Mouse (Mus musculus) G1E (cell line): Measurements from ENCODE around the gene F5. TPM values are rescaled to one million over a fixed set of nuclear protein-coding genes. Genes with fewer than 3 reads are reported as not detected.
A peak's percentile ranks its signal among the peaks of the same experiment; 100 is the strongest.

ENCODE experiments used
- ATAC-seq: 2 replicates; pipeline ENCODE4 v1.8.0; 2016; ENCODE audit warnings: mild to moderate bottlenecking; ENCODE audit not compliant: insufficient number of reproducible peaks, poor library complexity, low FRiP score, severe bottlenecking; ENCODE audit errors: extremely low read depth
- DNase-seq: peaks from one replicate; pipeline ENCODE4 v3.0.0; 2012; ENCODE audit warnings: low spot score
- H3K27me3 ChIP-seq: 2 replicates; pipeline ENCODE4 v1.6.1; 2012; ENCODE audit warnings: mild to moderate bottlenecking, low read length, inconsistent platforms; ENCODE audit not compliant: insufficient read depth
- H3K36me3 ChIP-seq: replicated peaks from 2 replicates; pipeline ENCODE3; 2012; ENCODE audit warnings: mild to moderate bottlenecking, inconsistent platforms
- H3K4me1 ChIP-seq: 2 replicates; pipeline ENCODE4 v1.6.1; 2012; ENCODE audit warnings: low read depth, low read length, inconsistent platforms, mixed read lengths; ENCODE audit not compliant: insufficient read depth
- H3K4me3 ChIP-seq: 2 replicates; pipeline ENCODE4 v1.5.1; 2012; ENCODE audit warnings: low read depth, mild to moderate bottlenecking, inconsistent platforms, low read length, moderate library complexity, mixed read lengths
- H3K9me3 ChIP-seq: replicated peaks from 2 replicates; pipeline ENCODE4 v1.6.1; 2012; ENCODE audit warnings: inconsistent platforms
- CTCF ChIP-seq: IDR thresholded peaks from 2 replicates; pipeline ENCODE4 v1.5.1; 2012; ENCODE audit warnings: low read depth, low read length, inconsistent platforms, mixed read lengths
- GATA1 ChIP-seq: IDR thresholded peaks from 2 replicates; pipeline ENCODE4 v1.6.1; 2012; ENCODE audit warnings: borderline replicate concordance, low read length, inconsistent platforms, mixed read lengths
- GATA2 ChIP-seq: IDR thresholded peaks from 2 replicates; pipeline ENCODE4 v1.6.1; 2012; ENCODE audit warnings: low read depth, low read length, inconsistent platforms, borderline replicate concordance
- POLR2AphosphoS5 ChIP-seq: IDR thresholded peaks from 2 replicates; pipeline ENCODE4 v1.6.1; 2012; ENCODE audit warnings: low read depth, low read length, inconsistent platforms; ENCODE audit not compliant: insufficient replicate concordance
- TAL1 ChIP-seq: conservative IDR thresholded peaks from 2 replicates; pipeline ENCODE4 v1.6.1; 2012; ENCODE audit warnings: low read depth, low read length, inconsistent platforms, mixed read lengths
- polyA plus RNA-seq: library from polyadenylated mRNA; stranded (reverse); fragments of >175 nt; gene quantifications from 2 replicates; pipeline ENCODE4 v1.2.3, GENCODE M21; 2012
- total RNA-seq, 2 experiments: library from RNA; stranded (forward) in 1 of 2; stranded (reverse) in 1 of 2; fragments of 200-1000 nt in 1 of 2; fragments of >200 nt in 1 of 2; fragmentation: Nextera tagmentation in 1 of 2; gene quantifications; 2 replicates each; pipeline ENCODE4 v1.2.3; 2014 to 2017

Gene F5
- total and polyA plus RNA-seq, 3 experiments = 0.01 to 0.05 TPM; not detected in 1

GRCm38 (mm10) chr1:164135360-164135759 lies 16.3 kb upstream of the F5 start:
- TF ChIP-seq TAL1 (no peak), POLR2AphosphoS5 (no peak), GATA1 (no peak), CTCF (no peak), GATA2 (no peak)
- H3K9me3 ChIP-seq = no peaks in the 10 kb centered on the region
- no peaks in the 10 kb centered on the region for H3K36me3 ChIP-seq
- peaks cover 3% of the 10 kb centered on the region for H3K27me3 ChIP-seq
- no peak overlapping the region for H3K4me3 ChIP-seq
- ATAC-seq (no peak), DNase-seq (no peak)
- no peaks in the 10 kb centered on the region for H3K4me1 ChIP-seq

DNA sequence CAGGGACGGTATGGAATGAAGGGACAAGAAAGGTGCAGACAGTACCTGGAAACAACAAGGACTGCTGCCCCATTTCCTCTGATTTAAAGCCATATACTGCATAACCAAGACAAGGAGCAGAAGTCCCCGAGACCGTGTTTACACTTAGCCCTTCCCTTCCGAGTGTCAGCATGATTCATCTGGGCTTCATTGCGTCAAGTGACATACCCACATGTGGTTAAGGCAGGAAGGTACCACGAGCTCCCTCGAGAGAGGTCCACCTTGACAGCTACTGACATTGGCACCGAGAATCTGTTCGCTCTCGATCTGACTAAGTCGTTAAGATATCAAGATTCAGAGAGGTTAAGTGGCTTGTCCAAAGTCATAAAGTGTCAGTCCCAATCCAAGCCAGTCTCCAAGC lies 15.7 kb upstream of the F5 start:
- H3K27me3 ChIP-seq = peaks cover 3% of the 10 kb centered on the region
- TF ChIP-seq TAL1 (no peak), POLR2AphosphoS5 (no peak), CTCF (no peak), GATA1 (no peak), GATA2 (no peak)
- H3K4me1 ChIP-seq = no peaks in the 10 kb centered on the region
- no peaks in the 10 kb centered on the region for H3K36me3 ChIP-seq
- DNase-seq (no peak), ATAC-seq (no peak)
- no peak overlapping the region for H3K4me3 ChIP-seq
- H3K9me3 ChIP-seq = no peaks in the 10 kb centered on the region

- Histone ChIP-seq H3K9me3 (no peaks in the 10 kb centered on the region), H3K27me3 (peaks cover 3% of the 10 kb centered on the region), H3K36me3 (no peaks in the 10 kb centered on the region), H3K4me1 (no peaks in the 10 kb centered on the region), H3K4me3 (no peak overlapping the region)
- ATAC-seq (no peak), DNase-seq (no peak)
- TF ChIP-seq CTCF = no peak
- no peak for TF ChIP-seq TAL1
These were observed 15.0 kb upstream of the F5 start for GRCm38 (mm10) chr1:164136636-164137035.

GRCm38 (mm10) chr1:164138365-164139130 lies 13.1 kb upstream of the F5 start:
- Histone ChIP-seq H3K27me3 (peaks cover 3% of the 10 kb centered on the region), H3K36me3 (no peaks in the 10 kb centered on the region), H3K9me3 (no peaks in the 10 kb centered on the region), H3K4me1 (no peaks in the 10 kb centered on the region), H3K4me3 (no peak overlapping the region)
- DNase-seq (peak; percentile 42), ATAC-seq (peak; percentile 77)
- TF ChIP-seq CTCF = peak; percentile 76
- no peak for TF ChIP-seq GATA2

DNA sequence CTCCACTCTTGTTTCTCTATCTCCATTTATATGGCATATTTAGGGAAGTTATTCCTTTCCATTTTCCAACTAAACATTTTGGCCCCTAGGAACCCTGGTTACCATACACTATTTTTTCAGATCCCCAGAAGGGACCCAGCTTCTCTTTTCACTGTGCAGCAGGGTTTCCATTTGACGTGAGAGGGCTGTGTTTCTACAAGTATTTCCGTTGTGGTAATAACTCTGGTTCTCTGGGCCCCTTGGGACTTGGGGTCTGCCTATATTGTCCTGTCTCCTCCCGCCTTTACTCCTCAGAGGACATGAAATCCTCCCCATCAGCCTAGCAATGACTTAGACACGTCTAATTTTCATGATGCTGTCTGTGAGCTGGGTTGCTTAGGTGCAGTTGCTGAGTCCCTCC lies 12.2 kb upstream of the F5 start:
- ATAC-seq (no peak), DNase-seq (no peak)
- H3K4me3 ChIP-seq = no peak overlapping the region
- no peaks in the 10 kb centered on the region for H3K36me3 ChIP-seq
- H3K27me3 ChIP-seq = no peaks in the 10 kb centered on the region; the same call in 1 of the 2 replicates
- TF ChIP-seq GATA2 (no peak), POLR2AphosphoS5 (no peak), CTCF (no peak), TAL1 (no peak), GATA1 (no peak)
- no peaks in the 10 kb centered on the region for H3K4me1 ChIP-seq
- no peaks in the 10 kb centered on the region for H3K9me3 ChIP-seq

GRCm38 (mm10) chr1:164149083-164149482 lies 2.6 kb upstream of the F5 start:
- no peak for TF ChIP-seq POLR2AphosphoS5
- no peak for TF ChIP-seq GATA1
- no peak for TF ChIP-seq TAL1
- no peak for TF ChIP-seq CTCF
- TF ChIP-seq GATA2 = no peak
- DNase-seq = no peak
- Histone ChIP-seq H3K27me3 (peaks cover 5% of the 10 kb centered on the region), H3K4me3 (no peak overlapping the region), H3K36me3 (no peaks in the 10 kb centered on the region), H3K9me3 (no peaks in the 10 kb centered on the region), H3K4me1 (0 out of 2 replicates have a peak, but pooled peaks cover 3% of the 10 kb centered on the region)
- ATAC-seq = no peak

DNA sequence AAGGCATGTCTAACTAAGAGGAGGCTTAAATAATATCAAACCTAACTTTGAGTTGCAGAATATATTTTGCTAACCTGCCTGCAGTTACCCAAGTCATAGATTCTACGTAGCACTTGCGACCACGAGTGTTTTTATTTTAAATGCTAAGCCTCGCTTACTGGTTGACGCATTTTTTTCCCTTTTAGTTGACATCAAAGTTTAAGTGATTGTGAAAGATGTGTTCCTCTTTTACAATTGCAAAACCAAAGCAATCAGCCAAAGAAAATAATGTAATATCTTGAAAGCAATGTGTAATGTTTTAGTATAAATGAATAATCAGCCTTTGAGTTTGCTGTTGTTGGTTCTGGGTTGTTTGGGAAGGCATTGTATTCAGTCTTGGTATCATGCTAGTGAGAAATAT lies 1.2 kb downstream of the F5 start:
- DNase-seq (no peak), ATAC-seq (no peak)
- TF ChIP-seq CTCF = no peak
- no peak for TF ChIP-seq GATA1
- TF ChIP-seq GATA2 = no peak
- no peak for TF ChIP-seq POLR2AphosphoS5
- TF ChIP-seq TAL1 = no peak
- no peaks in the 10 kb centered on the region for H3K9me3 ChIP-seq
- 0 out of 2 replicates have a peak, but pooled peaks cover 3% of the 10 kb centered on the region for H3K4me1 ChIP-seq
- H3K36me3 ChIP-seq = no peaks in the 10 kb centered on the region
- no peak overlapping the region for H3K4me3 ChIP-seq
- peaks cover 7% of the 10 kb centered on the region for H3K27me3 ChIP-seq
